Mouse (Mus musculus): ENCODE data around the gene Rae1. TPM values are rescaled to one million over a fixed set of nuclear protein-coding genes. Genes with fewer than 3 reads are reported as not detected.

Rae1 gene
- polyA plus RNA-seq, 1 experiment, result 64.4 TPM

GRCm38 (mm10) chr2:173049231-173049630, 49.3 kb downstream of the Rae1 start:
- no peak for DNase-seq (ENCODE audit: low spot score)

DNA sequence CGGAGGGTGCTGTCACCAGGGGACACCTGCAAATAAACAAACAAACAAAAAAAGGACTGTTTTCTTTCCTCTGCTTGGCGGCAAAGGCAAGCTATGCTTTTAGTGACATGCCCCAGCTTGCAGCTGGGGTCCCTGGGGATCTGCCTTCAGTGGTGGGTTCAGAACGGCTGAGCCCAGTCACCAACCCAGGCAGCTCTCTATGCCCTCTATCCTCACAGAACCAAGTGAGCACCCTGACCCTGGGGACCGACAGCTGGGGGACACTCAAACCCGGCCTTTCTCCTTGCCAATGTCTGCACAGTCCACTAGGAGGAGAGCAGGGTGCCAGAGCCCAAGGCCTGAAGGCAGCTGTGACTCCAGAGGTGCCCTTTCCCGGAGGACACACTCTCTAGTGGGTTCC, 49.9 kb downstream of the Rae1 start:
- DNase-seq (ENCODE audit: low spot score), result no peak

- no peak for DNase-seq (ENCODE audit: low spot score)
These were observed 50.9 kb downstream of the Rae1 start for GRCm38 (mm10) chr2:173050604-173051382.

DNA sequence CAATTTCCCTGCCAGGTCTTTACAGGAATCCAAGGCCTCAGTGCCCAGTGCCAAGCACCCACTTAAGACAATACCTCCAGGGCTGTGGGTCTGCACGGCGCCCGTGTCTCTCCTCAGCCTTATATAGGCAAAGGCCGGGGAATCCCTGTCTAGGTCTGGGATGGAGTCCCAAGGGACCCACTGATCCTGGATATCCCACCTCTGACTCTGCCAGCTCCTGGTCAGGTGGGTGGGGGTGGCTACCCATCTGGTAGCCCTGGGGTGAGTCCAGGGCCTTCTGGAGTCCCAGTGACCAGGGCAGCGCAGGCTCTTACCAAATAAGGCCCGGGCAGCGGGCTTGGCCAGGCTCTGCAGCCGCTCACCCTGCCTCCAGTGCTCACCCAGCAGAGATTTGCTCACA, 53.0 kb downstream of the Rae1 start:
- DNase-seq (ENCODE audit: low spot score), result peak; percentile 29

DNA sequence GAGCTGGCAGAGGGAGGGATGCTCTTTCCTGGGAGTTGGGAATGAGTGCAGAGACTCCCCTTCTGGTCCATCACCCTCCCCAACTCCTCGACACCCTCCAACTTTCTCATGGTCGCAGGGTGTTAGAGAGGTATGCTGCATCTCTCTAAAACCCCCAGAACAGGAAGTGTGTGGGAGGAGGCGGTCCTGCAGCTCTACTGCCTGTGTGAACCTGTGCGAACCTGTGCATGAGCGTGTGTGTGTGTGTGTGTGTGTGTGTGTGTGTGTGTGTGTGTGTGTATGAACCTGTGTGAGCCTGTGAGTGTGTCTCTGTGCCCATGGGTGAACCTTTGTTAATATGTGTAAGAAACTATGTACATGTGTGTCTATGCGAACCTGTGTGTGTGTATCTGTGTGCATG, 53.9 kb downstream of the Rae1 start:
- no peak for DNase-seq (ENCODE audit: low spot score)

DNA sequence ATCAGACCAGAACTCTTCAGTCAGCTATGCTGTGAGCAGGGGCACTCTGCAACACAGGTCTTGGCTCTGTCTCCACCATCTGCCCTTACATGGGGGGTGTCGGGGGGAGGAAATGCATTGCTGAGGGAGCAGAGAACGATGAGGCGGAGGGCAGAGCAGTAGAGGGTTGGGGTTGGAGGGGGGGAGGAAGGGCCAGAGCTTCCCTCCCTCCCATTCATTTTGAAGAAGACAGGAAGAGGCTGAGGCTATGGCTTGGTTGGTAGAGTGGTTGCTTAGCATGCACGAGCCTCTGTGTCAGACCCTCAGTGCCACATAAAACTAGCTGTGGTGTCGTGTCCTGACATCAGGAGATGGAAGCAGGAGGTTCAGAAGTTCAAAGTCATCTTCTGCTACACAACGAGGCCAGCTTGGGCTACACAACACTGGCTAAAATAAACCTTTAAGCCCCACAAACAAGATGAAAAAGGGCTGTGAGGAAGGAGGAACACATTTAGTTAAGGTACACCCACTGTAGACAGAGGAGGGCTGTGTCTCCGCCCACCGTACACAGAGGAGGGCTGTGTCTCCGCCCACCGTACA, 56.5 kb downstream of the Rae1 start:
- no peak for DNase-seq (ENCODE audit: low spot score)

- no peak for DNase-seq (ENCODE audit: low spot score)
These were observed 57.0 kb downstream of the Rae1 start for GRCm38 (mm10) chr2:173056882-173057315.

DNA sequence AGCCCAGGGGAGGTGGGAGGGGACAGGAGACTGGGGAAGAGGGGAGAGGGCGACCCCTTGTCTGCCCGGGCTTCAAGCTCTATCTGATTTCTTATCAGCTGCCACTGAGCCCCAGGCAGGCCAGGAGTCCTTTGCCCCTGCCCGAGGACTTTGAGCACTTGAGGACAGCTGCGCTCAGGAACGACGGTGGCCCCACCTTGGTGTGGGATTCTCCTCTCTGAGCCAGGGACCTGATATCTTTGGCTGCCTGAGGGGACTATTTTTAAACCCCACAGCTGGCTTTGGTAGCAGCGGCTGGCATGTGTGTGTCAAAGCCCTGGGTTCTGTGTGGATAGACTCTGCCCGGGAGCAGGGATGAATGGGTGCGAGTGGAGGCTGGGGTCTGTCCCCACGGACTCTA, 57.7 kb downstream of the Rae1 start:
- DNase-seq (ENCODE audit: low spot score), result no peak

DNA sequence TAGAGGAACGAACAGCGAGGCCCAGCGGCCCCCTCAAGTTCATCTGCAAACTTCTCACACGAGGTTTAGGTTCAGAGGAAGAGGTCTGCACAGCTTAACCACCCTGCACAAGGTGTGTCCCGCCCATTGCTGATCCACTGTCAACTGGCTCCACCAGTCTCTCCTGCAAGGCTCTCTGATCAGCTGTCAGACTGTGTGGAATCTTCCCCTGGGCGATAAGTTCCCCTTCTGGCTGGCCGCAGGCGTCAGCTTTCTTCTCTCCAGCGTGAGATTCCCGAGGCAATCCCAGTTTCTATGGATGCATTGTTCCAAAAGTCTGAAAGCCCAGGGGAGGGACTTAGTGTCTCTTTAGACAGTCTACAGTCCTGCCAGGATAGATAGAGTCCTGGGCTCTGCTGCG, 58.3 kb downstream of the Rae1 start:
- DNase-seq (ENCODE audit: low spot score), result no peak

- DNase-seq (ENCODE audit: low spot score), result no peak
These were observed 60.5 kb downstream of the Rae1 start for GRCm38 (mm10) chr2:173060450-173060849.

GRCm38 (mm10) chr2:173061443-173062351, 61.8 kb downstream of the Rae1 start:
- DNase-seq (ENCODE audit: low spot score), result no peak

- no peak for DNase-seq (ENCODE audit: low spot score)
These were observed 63.3 kb downstream of the Rae1 start for GRCm38 (mm10) chr2:173063219-173063618.

- no peak for DNase-seq (ENCODE audit: low spot score)
These were observed 64.9 kb downstream of the Rae1 start for GRCm38 (mm10) chr2:173064864-173065263.

Other genes starting within 250 kb of the Rae1 start
- 33.2 and 35.4 TPM in 2 replicates for gene Bmp7, start 59.8 kb upstream of the Rae1 start, polyA plus RNA-seq (2012; rRNA removed)
- gene Spo11, start 22.4 kb upstream of the Rae1 start, polyA plus RNA-seq (2012; rRNA removed), result 0.31 and 0.61 TPM in 2 replicates
- 72.9 and 109 TPM in 2 replicates for gene Rbm38, start 20.4 kb downstream of the Rae1 start, polyA plus RNA-seq (2012; rRNA removed)
- gene Ctcfl, start 119.4 kb downstream of the Rae1 start, polyA plus RNA-seq (2012; rRNA removed), result not detected in 2 replicates
- gene Pck1, start 152.9 kb downstream of the Rae1 start, polyA plus RNA-seq (2012; rRNA removed), result 5.4 and 5.9 TPM in 2 replicates
- 11.3 and 15.7 TPM in 2 replicates for gene Zbp1, start 218.8 kb downstream of the Rae1 start, polyA plus RNA-seq (2012; rRNA removed)

All from urinary bladder, adult 2 months (tissue).